Mouse (Mus musculus) CD4-positive helper T cell, adult 2 months (primary cell): Measurements from ENCODE around the gene Fads2.

Source experiments
- DNase-seq: peaks from one replicate; pipeline ENCODE4 v3.0.0-alpha.2; 2012; ENCODE audit warnings: low read depth, missing footprints, low spot score

The Fads2 gene

DNA sequence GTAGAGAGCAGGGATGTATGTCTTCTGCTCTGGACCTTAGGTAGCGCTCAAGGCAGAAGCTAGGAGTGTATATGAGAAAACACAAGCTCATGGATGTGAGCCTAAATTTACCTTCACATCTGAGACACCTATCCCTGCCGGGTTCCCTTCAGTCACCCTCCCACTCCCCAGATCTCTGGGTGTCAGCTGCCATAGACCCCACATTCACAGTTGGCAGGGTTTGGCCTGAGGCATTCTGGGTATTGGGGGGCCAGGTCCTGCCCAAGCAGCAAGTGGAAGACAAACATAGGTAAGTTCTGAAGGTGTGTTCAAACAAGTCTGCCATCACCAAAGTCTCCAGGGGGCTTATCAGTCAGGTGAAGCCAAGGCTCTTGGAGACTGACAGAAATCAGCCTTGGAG is 39.9 kb downstream of the Fads2 start:
- no peak for DNase-seq

DNA sequence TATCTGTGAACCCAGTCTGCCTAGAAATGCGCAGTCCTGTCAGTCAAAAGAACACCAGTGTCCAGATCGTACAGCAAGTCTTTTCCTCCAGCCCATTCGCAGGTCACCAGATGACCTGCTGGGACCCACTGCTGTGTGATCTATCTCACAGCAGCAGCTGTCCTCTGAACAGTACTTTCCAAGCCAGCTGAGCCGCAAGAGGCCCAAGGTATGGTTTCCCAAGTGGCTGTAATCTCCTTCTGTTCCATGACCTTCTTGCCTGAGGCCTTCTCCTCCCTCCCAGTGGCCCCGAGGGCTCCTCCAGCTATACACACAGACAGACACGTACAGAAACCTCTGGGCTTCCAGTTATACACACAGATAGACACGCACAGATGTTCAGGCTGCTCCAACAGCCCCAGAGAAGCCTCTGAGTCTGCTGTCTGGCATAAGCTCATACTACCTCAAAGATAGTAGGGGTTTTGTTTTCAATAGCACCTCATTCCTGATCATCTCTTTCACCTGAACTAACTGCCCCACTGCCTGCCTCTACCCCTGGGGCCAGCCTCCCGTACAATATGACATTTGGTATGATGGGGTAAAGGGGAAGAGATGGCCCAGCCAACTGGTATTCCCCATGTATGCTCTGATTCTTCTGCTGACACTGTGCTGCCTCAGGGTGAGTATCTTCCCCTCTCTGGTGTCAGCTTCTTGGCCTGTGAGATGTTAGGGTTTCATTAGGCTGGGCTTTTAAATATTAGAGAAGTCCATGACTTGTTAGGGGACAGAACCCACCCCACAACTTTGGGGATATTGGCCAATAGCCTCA is 40.6 kb downstream of the Fads2 start:
- DNase-seq: no peak

DNA sequence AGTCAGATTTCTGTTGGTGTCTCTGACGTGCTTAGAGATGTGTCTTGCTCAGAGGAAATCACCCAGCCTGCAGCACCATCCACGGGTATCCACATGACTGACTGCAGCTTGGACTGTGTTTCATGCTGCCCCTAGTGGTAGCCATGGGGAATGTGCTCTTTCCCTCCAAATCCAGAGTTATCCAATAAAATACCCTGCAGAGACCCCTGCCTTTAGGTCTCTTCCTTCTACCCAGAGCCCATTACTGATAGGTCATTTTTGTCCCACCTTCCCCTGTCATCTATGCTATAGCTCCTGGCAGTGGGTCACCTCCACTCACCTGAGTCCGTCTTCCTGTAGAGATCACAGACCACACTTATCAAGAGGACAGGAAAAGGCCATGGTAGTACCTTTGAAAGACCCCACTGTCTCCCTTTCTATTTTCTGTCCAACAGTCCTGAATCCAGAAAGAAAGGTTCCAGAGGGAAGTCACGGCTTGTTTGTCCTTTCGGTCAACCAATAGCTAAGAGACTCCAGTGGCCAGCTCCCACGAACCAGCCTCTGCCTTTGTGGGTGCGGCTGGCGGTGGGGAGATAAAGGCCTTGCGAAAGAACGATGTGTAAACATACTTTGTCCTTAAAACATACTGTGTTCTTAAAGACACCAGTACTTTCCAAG is 41.5 kb downstream of the Fads2 start:
- no peak for DNase-seq

DNA sequence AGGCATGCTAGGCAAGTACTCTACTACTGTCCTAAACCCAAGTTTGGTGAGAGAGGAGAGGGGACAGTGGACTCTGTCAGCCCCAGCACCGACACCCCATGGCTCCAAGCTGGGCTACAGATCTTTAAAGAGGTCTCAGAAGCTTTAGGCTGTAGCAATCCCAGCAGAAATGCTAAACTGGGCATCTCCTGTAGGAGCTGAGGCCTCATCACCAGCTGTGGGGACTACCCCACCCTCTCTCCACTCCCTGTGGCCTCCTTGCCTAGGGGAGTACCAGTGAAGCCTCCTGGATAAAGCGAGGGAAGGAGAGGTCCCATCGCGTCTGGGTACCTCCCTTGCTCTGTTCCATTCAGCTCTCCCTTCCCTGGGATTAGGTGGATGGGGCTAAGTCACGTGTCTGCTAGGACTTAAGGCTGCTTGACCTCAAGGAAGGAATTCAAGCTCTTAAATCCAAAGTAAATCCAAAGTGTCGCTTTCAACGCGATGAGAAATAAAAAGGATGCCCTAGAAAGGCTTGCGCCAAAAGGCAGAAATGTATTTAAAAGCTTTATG is 42.6 kb downstream of the Fads2 start:
- DNase-seq: no peak

DNA sequence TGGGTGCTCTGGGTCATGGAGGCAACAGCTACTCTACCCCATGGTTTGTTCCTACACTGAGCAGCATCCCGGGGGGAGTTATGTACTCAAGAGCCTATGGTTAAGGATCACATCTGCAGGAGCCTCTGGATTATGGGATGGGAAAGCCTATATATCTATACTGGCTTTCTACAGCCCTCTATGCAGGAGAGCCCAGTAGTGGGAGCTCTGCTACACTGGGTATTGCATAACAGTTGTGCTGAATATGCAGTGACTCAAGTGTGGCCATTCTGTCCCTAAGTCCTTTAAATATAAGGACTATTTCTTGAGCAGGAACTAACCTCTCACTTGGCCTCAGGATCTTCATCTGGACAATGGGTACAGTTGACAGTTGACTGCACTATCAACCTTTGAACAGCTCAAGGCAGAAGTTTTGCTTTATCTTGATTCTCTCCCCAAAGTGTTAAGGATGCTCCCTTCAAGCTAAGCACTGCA is 43.2 kb downstream of the Fads2 start:
- no peak for DNase-seq

DNA sequence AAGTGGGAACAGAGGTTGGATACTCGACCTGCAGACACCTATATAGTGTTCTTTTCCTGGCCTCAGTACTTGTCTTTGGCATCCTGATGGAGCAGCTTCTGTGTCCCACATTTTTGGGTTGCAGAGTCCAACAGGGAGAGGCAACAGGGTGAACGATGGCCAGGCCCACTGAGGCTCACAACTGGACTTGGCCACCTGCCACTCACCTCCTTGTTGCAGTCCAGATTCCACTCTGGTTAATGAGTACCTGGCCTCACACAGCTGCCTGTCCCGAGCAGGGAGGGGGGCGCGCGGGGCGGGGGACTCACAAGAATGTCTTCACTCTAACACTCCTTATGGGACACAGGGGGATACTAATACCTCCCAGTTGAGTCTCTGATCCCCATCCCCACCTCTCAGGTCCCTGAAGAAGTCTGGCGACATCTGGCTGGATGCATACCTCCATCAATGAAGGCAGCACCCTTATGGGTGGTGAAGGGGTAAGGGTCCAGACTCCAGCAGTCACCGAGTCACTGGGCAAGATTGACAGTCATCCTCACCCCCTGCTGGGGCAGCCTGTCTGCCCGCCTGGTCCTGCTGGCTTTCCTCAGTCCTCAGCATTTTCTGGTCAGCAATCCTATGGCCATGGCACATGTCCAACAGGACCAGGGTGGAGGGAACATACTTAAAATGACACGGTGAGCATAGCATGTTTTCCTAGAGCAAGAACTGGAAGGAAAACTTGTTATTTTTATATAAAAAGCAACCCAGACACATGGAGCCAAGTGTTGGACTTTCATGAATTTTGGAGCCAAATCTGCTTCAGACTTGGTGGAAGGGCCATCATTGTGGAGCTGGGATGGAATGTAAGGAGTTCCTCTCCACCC is 43.8 kb downstream of the Fads2 start:
- DNase-seq: no peak

DNA sequence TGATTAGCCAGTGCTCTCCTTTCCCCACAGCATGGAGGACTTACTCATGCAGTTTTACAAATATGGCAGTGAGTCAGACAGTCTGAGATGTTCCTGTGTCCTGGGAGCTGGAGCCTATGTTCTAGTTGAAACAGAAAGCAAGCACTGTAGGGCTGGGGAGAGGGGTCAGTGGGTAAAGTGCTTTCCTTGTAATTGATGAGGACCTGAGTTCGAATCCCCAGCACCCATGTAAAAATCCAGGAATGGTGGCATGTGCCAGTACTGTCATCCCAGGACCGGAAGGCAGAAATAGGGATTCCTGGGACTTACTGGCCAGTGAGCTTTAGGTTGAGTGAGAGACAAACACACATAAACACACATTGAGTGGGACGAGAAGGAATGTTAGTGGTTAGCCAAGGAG is 44.9 kb downstream of the Fads2 start:
- no peak for DNase-seq

DNA sequence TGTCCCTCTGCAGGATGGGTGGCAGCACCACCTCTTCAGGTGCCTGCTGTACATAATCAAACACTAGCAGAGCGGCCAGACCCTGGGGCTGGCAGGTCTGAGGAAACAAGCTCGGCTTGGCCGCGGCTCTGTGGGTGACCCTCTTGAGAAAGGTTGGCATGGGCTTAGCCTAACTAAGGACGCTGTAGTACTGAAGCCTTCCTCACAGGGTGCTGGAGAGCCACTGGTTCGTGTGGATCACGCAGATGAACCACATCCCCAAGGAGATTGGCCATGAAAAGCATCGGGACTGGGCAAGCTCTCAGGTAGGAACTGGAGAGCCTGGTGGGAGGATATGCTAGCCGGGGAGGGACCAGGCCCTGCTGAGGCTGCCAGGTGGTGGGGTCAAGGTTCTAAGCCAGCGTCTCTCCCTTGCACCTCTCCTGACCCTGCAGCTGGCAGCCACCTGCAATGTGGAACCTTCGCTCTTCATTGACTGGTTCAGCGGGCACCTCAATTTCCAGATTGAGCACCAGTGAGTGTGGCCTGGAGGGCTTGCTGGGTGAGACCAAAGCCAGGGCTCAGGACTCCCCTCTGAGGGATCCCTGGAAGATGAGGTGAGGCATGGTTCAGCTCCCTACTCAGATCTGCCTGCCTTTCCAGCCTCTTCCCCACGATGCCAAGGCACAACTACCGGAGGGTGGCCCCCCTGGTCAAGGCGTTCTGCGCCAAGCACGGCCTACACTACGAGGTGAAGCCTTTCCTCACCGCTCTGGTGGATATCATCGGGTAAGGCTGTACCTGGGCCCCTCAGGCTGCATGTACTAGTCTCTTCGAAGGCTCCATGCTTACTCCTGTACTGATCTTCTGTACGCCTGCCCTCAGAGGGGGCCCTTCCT is 45.5 kb downstream of the Fads2 start:
- DNase-seq: no peak

DNA sequence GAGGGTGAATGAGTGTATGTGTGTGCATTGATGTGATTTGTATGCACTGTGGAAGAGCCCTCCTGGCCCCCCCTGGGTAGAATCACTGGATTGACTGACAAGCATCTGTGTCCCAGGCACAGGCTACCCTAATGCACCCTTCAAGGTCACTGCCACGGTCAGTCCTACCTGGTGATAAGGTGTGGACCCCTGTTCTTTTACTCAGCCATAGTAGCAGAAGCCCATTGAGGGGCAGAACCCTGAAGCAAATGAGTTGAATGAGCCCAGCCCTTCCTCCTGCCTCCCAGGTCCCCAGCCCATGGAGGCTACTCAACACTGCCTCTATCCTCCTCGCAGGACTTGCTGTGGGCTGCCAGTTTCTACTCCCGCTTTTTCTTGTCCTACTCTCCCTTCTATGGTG is 46.3 kb downstream of the Fads2 start:
- DNase-seq: no peak

DNA sequence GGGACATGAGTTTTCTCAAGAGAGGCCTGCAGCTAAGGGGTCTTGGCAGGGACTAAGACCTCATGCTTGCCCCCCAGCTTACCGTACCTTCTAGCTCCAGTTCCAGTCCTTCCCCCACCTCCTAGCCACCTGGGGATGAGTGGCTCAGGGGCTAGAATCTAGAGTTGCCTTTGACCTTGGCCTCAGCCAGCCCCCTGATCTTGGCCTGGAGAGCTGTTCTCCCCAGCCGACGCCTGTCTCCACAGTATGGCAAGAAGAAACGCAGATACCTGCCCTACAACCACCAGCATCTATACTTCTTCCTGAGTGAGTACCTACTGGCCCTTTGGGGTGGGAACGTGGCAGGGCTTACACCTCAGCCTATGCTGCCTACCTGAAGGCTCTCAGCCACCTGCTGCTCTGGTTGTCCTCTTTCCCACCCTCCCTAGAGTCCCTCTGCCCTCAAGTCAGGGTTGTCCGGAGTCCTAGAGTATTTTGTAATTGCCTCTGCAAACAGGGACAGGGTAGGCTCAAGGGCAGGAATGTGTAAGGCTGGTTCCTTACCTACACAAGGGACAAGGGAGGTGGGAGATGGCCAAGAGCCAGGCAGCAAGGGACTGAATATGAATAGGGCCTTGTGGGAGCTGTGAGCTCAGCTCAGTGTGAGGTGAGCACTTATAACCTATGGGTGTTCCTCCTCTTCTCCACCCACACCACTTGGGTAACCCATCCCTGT is 47.0 kb downstream of the Fads2 start:
- no peak for DNase-seq

DNA sequence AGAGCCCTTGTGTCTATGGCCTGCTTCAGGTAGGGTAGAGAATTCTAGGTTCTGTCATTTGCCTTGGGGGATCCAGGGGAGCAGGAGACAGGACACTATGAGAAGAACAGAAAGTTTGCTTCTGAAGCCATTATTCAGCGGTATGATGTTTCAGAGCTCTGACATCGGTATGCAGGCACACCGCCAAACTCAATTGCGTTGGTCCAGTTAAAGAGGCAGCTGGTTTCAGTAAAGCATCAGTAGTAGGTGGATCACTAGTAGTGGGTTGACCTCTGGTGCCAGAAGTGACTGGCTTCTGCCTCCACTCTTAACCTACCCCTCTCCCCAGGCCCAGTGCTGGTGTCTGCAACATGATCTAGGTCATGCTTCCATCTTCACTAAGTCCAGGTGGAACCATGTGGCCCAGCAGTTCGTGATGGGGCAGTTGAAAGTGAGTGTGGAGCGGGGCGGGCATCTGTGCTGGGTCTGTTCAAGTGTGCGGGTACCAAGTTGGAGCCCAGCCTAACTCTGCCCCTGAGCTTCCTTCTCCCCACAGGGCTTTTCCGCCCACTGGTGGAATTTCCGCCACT is 47.8 kb downstream of the Fads2 start:
- DNase-seq: no peak

DNA sequence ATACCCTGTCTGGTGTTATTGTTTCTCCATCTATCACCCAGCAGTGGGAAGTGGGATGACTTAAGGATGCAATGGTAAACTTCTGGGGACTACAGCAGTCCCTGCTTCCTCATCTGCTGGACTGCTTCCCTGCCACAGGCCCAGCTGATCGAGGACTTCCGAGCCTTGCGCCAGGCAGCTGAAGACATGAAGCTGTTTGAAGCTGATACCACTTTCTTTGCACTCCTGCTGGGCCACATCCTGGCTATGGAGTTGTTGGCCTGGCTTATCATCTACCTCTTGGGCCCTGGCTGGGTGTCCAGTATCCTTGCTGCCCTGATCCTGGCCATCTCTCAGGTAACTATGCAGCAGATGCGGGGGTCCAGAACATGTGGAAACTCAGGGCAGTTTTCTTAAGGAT is 48.8 kb downstream of the Fads2 start:
- DNase-seq: no peak

DNA sequence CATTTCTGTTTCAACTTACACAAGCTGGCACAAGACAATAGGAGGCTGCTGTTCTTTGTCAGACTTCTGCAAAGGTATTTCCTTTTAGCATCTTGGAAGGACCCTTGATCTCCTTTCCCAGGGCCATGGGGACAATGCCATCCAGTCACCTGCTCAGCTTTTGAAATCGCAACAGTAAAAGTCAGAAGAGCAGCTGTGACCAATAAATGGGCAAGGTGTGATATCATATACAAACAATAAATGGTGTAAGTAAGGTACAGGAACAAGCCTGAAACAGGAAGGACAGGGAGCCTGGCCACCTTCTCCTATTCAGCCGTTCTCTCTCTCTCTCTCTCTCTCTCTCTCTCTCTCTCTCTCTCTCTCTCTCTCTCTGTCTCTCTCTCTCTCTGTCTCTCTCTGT is 51.1 kb downstream of the Fads2 start:
- DNase-seq: no peak

DNA sequence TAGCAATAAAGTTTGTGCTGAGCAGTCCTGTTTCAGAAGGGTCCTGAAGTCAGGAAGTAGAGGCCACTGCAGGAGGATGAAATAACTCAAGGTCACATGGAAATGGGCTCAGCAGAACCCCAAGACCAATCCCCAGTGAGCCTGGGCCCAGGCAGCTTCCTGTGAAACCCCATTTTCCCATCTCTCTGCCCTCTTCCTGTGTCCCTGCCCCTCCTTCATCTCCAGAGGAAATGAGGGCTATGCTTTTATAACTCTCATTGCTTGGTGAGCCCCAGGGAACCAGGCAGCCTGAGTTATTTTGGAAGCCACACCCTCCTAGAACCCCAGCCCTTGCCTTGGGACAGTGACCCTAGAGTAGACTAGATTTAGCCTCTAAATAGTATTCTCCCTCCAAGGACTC is 52.0 kb downstream of the Fads2 start:
- no peak for DNase-seq

DNA sequence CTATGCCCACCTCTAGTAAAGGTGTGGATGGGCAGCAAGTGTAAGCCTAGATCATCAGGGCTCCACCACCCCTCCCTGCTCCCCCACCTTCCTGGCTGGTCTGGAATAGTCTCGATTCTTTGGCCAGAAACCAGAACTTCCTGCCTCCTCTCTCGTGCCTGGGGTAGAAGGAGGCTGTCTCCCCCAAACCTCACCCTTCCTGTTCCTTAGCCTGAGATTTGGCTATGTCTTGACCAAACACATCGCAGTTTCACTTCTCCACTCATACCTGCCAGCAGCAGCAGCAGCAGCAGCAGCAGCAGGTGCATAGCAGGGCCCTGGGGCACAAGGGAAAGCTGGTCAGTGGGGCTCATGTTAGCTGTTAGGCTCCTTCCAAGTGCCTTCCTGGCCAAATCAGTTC is 54.6 kb downstream of the Fads2 start:
- no peak for DNase-seq

DNA sequence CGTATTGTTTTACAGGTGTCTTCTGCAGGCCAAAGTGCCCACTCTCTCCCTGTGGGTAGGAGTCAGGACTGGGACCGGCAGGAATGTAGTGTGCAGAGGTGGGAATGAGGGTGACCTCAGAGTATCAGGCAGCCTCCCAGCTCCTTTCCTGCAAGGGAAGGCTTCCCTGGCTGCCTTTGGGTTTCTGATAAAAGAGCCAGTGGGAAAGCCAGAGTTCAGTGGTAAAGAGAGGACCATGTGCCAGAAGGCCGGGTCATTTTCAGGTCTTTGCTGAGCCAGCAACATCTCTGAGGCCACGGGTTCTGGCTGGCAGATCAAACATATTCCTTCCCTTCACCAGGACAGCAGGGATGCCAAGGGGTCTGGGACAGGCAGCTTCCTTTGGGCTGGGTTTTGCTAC is 55.2 kb downstream of the Fads2 start:
- no peak for DNase-seq

DNA sequence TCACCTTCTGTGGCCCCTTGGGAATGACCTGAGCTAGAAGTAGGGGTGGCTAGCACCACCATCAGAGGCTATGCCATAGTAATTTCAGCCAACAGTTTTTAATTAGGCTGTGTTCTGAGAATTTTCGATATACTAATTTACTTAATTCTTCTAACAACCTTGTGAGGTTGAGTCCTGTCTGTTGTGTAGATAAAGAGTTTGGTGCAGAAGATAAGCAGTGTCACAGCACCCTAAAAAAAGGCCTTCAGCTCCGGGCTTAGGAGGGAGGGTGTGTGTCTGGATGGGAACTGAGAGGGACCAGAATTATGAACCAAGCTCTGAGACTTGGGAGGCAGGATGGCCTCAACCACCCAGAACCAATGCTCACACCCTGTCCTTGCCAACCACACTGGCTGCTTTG is 55.8 kb downstream of the Fads2 start:
- DNase-seq: no peak

DNA sequence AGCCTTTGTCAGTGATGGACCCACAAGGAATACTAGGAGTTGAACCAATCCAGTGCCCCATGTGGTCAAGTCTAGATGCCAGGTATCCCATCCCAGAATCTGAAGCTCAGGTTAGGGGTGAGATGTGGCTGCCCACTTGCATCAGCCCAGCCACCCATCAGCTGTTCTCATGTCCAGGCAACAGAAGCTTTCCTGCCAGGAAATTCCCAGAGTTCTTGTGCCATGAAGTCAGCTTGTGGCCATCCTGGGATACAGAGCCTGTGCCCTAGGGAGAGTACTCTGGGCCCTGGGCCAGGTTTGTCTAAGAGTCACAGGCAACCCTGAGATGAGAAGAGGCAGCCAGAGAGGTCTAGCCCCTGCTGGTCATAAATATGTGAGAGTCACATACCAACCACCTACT is 57.9 kb downstream of the Fads2 start:
- no peak for DNase-seq

DNA sequence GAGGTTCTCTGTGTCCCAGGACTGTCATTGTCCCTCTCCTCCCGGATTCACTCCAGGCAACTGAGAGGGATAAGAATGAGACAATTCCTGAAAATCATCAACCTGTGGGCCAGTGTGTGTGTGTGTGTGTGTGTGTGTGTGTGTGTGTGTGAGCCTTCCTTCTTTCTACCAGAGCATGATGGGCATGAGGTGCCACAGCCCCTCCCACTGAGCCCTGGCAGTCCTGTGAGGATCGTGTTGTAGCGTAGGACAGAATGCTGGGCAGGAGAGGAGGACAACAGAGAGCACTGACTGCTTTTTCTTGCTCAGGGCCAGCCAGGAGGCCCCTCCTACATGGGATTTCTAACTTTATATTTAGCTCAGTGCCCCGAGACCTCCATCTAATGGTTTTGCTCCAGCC is 58.7 kb downstream of the Fads2 start:
- no peak for DNase-seq

DNA sequence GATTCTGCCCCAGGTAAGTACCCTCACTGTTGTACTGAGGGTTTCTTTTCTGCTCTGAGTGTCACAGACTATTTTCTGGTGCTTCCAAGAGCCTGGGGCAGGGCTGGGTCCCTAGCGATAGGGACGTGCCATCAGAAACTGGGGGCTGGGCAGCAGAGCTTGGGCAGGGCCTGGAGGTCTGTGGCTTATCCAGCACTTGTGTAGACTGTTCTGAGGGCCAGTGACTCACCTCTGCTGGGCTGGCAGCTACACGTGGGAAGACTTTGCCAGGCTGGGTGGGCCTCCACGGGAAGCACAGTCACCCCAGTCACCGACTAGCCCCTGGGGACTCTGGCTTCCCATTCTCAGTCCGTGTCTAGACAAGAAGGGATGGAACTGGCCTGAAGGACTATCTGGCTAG is 59.3 kb downstream of the Fads2 start:
- no peak for DNase-seq
